Mouse (Mus musculus): ENCODE measurements at regions not wholly inside any gene's neighbourhood (a gene's known extent, or its start where the extent isn't known, plus 50 kb on each side); places are given as distances from the start of the nearest gene placed in this dataset.

- ATAC-seq (replicated peaks; ENCODE audit: low FRiP score, low read depth) (no peak), DNase-seq (ENCODE audit: low spot score) (no peak)
- H3K27me3 ChIP-seq (ENCODE audit: insufficient read depth, low read length), result no peaks in the 10 kb centered on the region
- no peak overlapping the region for H3K4me3 ChIP-seq (replicated peaks; ENCODE audit: low read depth, low read length)
- no peaks in the 10 kb centered on the region for H3K4me1 ChIP-seq (replicated peaks; ENCODE audit: insufficient read depth, low read length)
- WGBS, result 96% methylated on average over 1 of the region's 1 CpGs
- no peak overlapping the region for H3K9ac ChIP-seq (ENCODE audit: low read depth, low read length)
- H3K36me3 ChIP-seq (ENCODE audit: insufficient read depth, low read length), result no peaks in the 10 kb centered on the region
- no peaks in the 10 kb centered on the region for H3K9me3 ChIP-seq (replicated peaks; ENCODE audit: low read length)
- no peak for TF ChIP-seq CTCF (IDR thresholded peaks at IDR 0.05; ENCODE audit: low read depth)
- H3K4me2 ChIP-seq (ENCODE audit: low read length), result no peak overlapping the region
- H3K27ac ChIP-seq, result no peak overlapping the region
Measured at GRCm38 (mm10) chr5:84934369-84934768, 517.2 kb upstream of the Epha5 start.

- ATAC-seq (replicated peaks; ENCODE audit: low FRiP score, low read depth) (no peak), DNase-seq (ENCODE audit: low spot score) (no peak)
- no peaks in the 10 kb centered on the region for H3K9me3 ChIP-seq (replicated peaks; ENCODE audit: low read length)
- H3K27me3 ChIP-seq (ENCODE audit: insufficient read depth, low read length), result no peaks in the 10 kb centered on the region
- WGBS, result 88% methylated on average over 1 of the region's 1 CpGs
- H3K9ac ChIP-seq (ENCODE audit: low read depth, low read length), result no peak overlapping the region
- no peaks in the 10 kb centered on the region for H3K4me1 ChIP-seq (replicated peaks; ENCODE audit: insufficient read depth, low read length)
- no peak overlapping the region for H3K27ac ChIP-seq
- H3K4me2 ChIP-seq (ENCODE audit: low read length), result no peak overlapping the region
- no peaks in the 10 kb centered on the region for H3K36me3 ChIP-seq (ENCODE audit: insufficient read depth, low read length)
- H3K4me3 ChIP-seq (replicated peaks; ENCODE audit: low read depth, low read length), result no peak overlapping the region
- no peak for TF ChIP-seq CTCF (IDR thresholded peaks at IDR 0.05; ENCODE audit: low read depth)
Measured at GRCm38 (mm10) chr5:84917631-84918292, 500.6 kb upstream of the Epha5 start.

GRCm38 (mm10) chr5:84901669-84902068 lies 484.5 kb upstream of the Epha5 start:
- H3K27me3 ChIP-seq (ENCODE audit: insufficient read depth, low read length), result no peaks in the 10 kb centered on the region
- no peaks in the 10 kb centered on the region for H3K36me3 ChIP-seq (ENCODE audit: insufficient read depth, low read length)
- H3K4me3 ChIP-seq (replicated peaks; ENCODE audit: low read depth, low read length), result no peak overlapping the region
- no peaks in the 10 kb centered on the region for H3K4me1 ChIP-seq (replicated peaks; ENCODE audit: insufficient read depth, low read length)
- H3K4me2 ChIP-seq (ENCODE audit: low read length), result no peak overlapping the region
- DNase-seq (ENCODE audit: low spot score), result no peak
- 60% methylated on average over 4 of the region's 4 CpGs for WGBS
- H3K9me3 ChIP-seq (replicated peaks; ENCODE audit: low read length), result no peaks in the 10 kb centered on the region
- no peak overlapping the region for H3K27ac ChIP-seq
- H3K9ac ChIP-seq (ENCODE audit: low read depth, low read length), result no peak overlapping the region
- no peak for TF ChIP-seq CTCF (IDR thresholded peaks at IDR 0.05; ENCODE audit: low read depth)
- no peak for ATAC-seq (replicated peaks; ENCODE audit: low FRiP score, low read depth)

- Histone ChIP-seq H3K4me1 (replicated peaks; ENCODE audit: insufficient read depth, low read length) (no peaks in the 10 kb centered on the region), H3K4me3 (replicated peaks; ENCODE audit: low read depth, low read length) (no peak overlapping the region), H3K27ac (no peak overlapping the region), H3K4me2 (ENCODE audit: low read length) (no peak overlapping the region), H3K27me3 (ENCODE audit: insufficient read depth, low read length) (no peaks in the 10 kb centered on the region), H3K9me3 (replicated peaks; ENCODE audit: low read length) (no peaks in the 10 kb centered on the region), H3K36me3 (ENCODE audit: insufficient read depth, low read length) (no peaks in the 10 kb centered on the region), H3K9ac (ENCODE audit: low read depth, low read length) (no peak overlapping the region)
- 95% methylated on average over 1 of the region's 1 CpGs for WGBS
- TF ChIP-seq CTCF (IDR thresholded peaks at IDR 0.05; ENCODE audit: low read depth), result no peak
- DNase-seq (ENCODE audit: low spot score), result no peak
- no peak for ATAC-seq (replicated peaks; ENCODE audit: low FRiP score, low read depth)
Measured at GRCm38 (mm10) chr5:84897535-84897934, 480.4 kb upstream of the Epha5 start.

GRCm38 (mm10) chr5:84853622-84854021 lies 436.4 kb upstream of the Epha5 start:
- Histone ChIP-seq H3K4me1 (replicated peaks; ENCODE audit: insufficient read depth, low read length) (no peaks in the 10 kb centered on the region), H3K36me3 (ENCODE audit: insufficient read depth, low read length) (no peaks in the 10 kb centered on the region), H3K9me3 (replicated peaks; ENCODE audit: low read length) (no peaks in the 10 kb centered on the region), H3K4me3 (replicated peaks; ENCODE audit: low read depth, low read length) (no peak overlapping the region), H3K27ac (no peak overlapping the region), H3K9ac (ENCODE audit: low read depth, low read length) (no peak overlapping the region), H3K4me2 (ENCODE audit: low read length) (no peak overlapping the region), H3K27me3 (ENCODE audit: insufficient read depth, low read length) (no peaks in the 10 kb centered on the region)
- DNase-seq (ENCODE audit: low spot score), result no peak
- no peak for ATAC-seq (replicated peaks; ENCODE audit: low FRiP score, low read depth)
- TF ChIP-seq CTCF (IDR thresholded peaks at IDR 0.05; ENCODE audit: low read depth), result no peak
- WGBS, result 48% methylated on average over 1 of the region's 1 CpGs

GRCm38 (mm10) chr5:84849175-84849574 lies 432.0 kb upstream of the Epha5 start:
- DNase-seq (ENCODE audit: low spot score) (no peak), ATAC-seq (replicated peaks; ENCODE audit: low FRiP score, low read depth) (no peak)
- no peak overlapping the region for H3K9ac ChIP-seq (ENCODE audit: low read depth, low read length)
- no peaks in the 10 kb centered on the region for H3K4me1 ChIP-seq (replicated peaks; ENCODE audit: insufficient read depth, low read length)
- no peaks in the 10 kb centered on the region for H3K36me3 ChIP-seq (ENCODE audit: insufficient read depth, low read length)
- no peak overlapping the region for H3K4me3 ChIP-seq (replicated peaks; ENCODE audit: low read depth, low read length)
- TF ChIP-seq CTCF (IDR thresholded peaks at IDR 0.05; ENCODE audit: low read depth), result no peak
- no peak overlapping the region for H3K4me2 ChIP-seq (ENCODE audit: low read length)
- no peaks in the 10 kb centered on the region for H3K9me3 ChIP-seq (replicated peaks; ENCODE audit: low read length)
- H3K27ac ChIP-seq, result no peak overlapping the region
- no peaks in the 10 kb centered on the region for H3K27me3 ChIP-seq (ENCODE audit: insufficient read depth, low read length)

- ATAC-seq (replicated peaks; ENCODE audit: low FRiP score, low read depth) (no peak), DNase-seq (ENCODE audit: low spot score) (no peak)
- H3K36me3 ChIP-seq (ENCODE audit: insufficient read depth, low read length), result no peaks in the 10 kb centered on the region
- no peak overlapping the region for H3K9ac ChIP-seq (ENCODE audit: low read depth, low read length)
- H3K4me2 ChIP-seq (ENCODE audit: low read length), result no peak overlapping the region
- no peaks in the 10 kb centered on the region for H3K27me3 ChIP-seq (ENCODE audit: insufficient read depth, low read length)
- H3K4me3 ChIP-seq (replicated peaks; ENCODE audit: low read depth, low read length), result no peak overlapping the region
- no peaks in the 10 kb centered on the region for H3K9me3 ChIP-seq (replicated peaks; ENCODE audit: low read length)
- no peak overlapping the region for H3K27ac ChIP-seq
- TF ChIP-seq CTCF (IDR thresholded peaks at IDR 0.05; ENCODE audit: low read depth), result no peak
- WGBS, result 34% methylated on average over 2 of the region's 2 CpGs
- no peaks in the 10 kb centered on the region for H3K4me1 ChIP-seq (replicated peaks; ENCODE audit: insufficient read depth, low read length)
Measured at GRCm38 (mm10) chr5:84848765-84849164, 431.6 kb upstream of the Epha5 start.
